Mouse (Mus musculus) heart, embryonic 14.5 days (tissue): Measurements from ENCODE around the gene Kcnk5. TPM values are rescaled to one million over a fixed set of nuclear protein-coding genes. Genes with fewer than 3 reads are reported as not detected.

Experiments
- ATAC-seq: fragments of 200-750 bp; cut with Nextera tagmentation; 2 replicates; pipeline ENCODE4 v1.8.0; 2017; ENCODE audit warnings: low read depth, moderate TSS enrichment; ENCODE audit not compliant: insufficient number of reproducible peaks, insufficient read depth, low FRiP score
- H3K27ac ChIP-seq, 2 experiments: fragments of 200-500 bp in 1 of 2; fragments of 300-500 bp in 1 of 2; sonication (generic) in 1 of 2; replicated peaks in 1 of 2; 2 replicates each; pipeline ENCODE4 v1.5.1; 2012 to 2014; ENCODE audit warnings: low read depth in 2 of 2, low read length in 2 of 2, control low read depth in 1 of 2, mild to moderate bottlenecking in 1 of 2, mixed read lengths in 1 of 2; ENCODE audit not compliant: control insufficient read depth in 1 of 2, insufficient read depth in 1 of 2
- H3K27me3 ChIP-seq: fragments of 300-500 bp; sonication (generic); 2 replicates; pipeline ENCODE4 v1.6.1; 2014; ENCODE audit warnings: mild to moderate bottlenecking, low read length, control low read depth; ENCODE audit not compliant: control insufficient read depth, insufficient read depth
- H3K36me3 ChIP-seq: fragments of 300-500 bp; sonication (generic); 2 replicates; pipeline ENCODE4 v1.6.1; 2014; ENCODE audit warnings: mild to moderate bottlenecking, control low read depth, low read length, mixed read lengths; ENCODE audit not compliant: control insufficient read depth, insufficient read depth
- H3K4me1 ChIP-seq, 2 experiments: fragments of 200-500 bp in 1 of 2; fragments of 300-500 bp in 1 of 2; sonication (generic) in 1 of 2; 2 replicates each; pipeline ENCODE4 v1.6.1; 2012 to 2014; ENCODE audit warnings: low read length in 2 of 2, control low read depth in 1 of 2, mixed read lengths in 1 of 2; ENCODE audit not compliant: control insufficient read depth in 2 of 2, insufficient read depth in 2 of 2
- H3K4me2 ChIP-seq: fragments of 300-500 bp; sonication (generic); 2 replicates; pipeline ENCODE4 v1.6.1; 2014; ENCODE audit warnings: mild to moderate bottlenecking, low read length
- H3K4me3 ChIP-seq, 2 experiments: fragments of 200-500 bp in 1 of 2; fragments of 300-500 bp in 1 of 2; sonication (generic) in 1 of 2; 2 replicates each; pipeline ENCODE4 v1.5.1; 2012 to 2014; ENCODE audit warnings: low read length in 2 of 2, mild to moderate bottlenecking in 2 of 2, control low read depth in 1 of 2, low read depth in 1 of 2, moderate library complexity in 1 of 2; ENCODE audit not compliant: control insufficient read depth in 1 of 2, insufficient read depth in 1 of 2
- H3K9ac ChIP-seq: fragments of 300-500 bp; sonication (generic); 2 replicates; pipeline ENCODE4 v1.6.1; 2014; ENCODE audit warnings: mild to moderate bottlenecking, low read length
- H3K9me3 ChIP-seq: fragments of 300-500 bp; sonication (generic); 2 replicates; pipeline ENCODE4 v1.6.1; 2016; ENCODE audit warnings: low read length, control low read depth; ENCODE audit not compliant: control insufficient read depth
- WGBS: fragments of 180-500 bp; shearing (Covaris S2); extraction: QIAGEN DNeasy Blood & Tissue Kit; methylation state at CpG from one replicate; pipeline ENCODE4 v1.1.7; 2014; 5-methylcytosine and 5-hydroxymethylcytosine counted together
- polyA plus RNA-seq: library from polyadenylated mRNA; unstranded; fragments of >200 nt; fragmentation: Nextera tagmentation; extraction: Ambion mirVana; gene quantifications from 2 replicates; pipeline ENCODE4 v1.2.1, GENCODE M21; 2014

Gene Kcnk5
- polyA plus RNA-seq, 1 experiment from 2014 or later: 1.8 TPM

DNA sequence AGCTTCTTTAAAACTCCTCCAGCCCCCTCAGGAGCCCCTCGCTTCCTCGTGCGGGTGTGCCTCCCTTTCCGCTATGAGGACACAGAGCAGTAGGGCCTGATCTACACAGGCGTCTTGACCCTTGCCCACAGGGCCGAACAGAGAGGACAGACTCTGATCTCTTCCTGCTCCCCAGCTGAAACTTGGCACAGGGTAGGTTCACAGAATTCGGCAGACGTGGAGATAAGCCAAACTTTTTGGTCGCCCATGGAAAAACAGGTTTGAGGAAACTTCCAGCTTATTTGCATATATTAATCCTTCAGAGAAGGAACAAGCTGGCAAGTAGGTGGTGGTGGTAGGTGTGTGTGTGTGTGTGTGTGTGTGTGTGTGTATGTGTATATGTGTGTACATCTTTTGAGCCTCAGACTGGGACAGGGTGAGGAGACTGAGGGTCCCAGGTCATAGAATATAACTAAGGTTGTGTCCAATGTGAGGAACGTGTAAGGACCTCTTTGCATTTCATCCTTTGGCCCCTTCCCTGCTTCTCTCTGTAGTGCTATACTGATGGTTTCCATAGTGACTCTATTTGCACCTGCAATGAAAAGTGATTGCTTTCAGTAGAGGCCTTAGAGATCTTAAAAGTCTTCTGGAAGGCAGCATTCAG is 43.1 kb upstream of the Kcnk5 start:
- Histone ChIP-seq H3K9me3 (no peaks in the 10 kb centered on the region), H3K27me3 (no peaks in the 10 kb centered on the region), H3K9ac (no peak overlapping the region), H3K4me1 (peaks cover 6 to 9% of the 10 kb centered on the region in 2 experiments), H3K36me3 (no peaks in the 10 kb centered on the region), H3K27ac (no peak overlapping the region), H3K4me2 (no peak overlapping the region), H3K4me3 (no peak overlapping the region)
- 69% methylated on average over 10 of the region's 10 CpGs for WGBS
- ATAC-seq: no peak

GRCm38 (mm10) chr14:20224163-20224562 is 42.6 kb upstream of the Kcnk5 start:
- no peak overlapping the region for H3K27ac ChIP-seq
- peaks cover 6 to 9% of the 10 kb centered on the region in 2 experiments for H3K4me1 ChIP-seq
- no peak overlapping the region for H3K4me2 ChIP-seq
- no peaks in the 10 kb centered on the region for H3K9me3 ChIP-seq
- ATAC-seq: no peak
- no peaks in the 10 kb centered on the region for H3K27me3 ChIP-seq
- no peak overlapping the region for H3K4me3 ChIP-seq
- no peak overlapping the region for H3K9ac ChIP-seq
- 15% methylated on average over 4 of the region's 4 CpGs for WGBS
- no peaks in the 10 kb centered on the region for H3K36me3 ChIP-seq

DNA sequence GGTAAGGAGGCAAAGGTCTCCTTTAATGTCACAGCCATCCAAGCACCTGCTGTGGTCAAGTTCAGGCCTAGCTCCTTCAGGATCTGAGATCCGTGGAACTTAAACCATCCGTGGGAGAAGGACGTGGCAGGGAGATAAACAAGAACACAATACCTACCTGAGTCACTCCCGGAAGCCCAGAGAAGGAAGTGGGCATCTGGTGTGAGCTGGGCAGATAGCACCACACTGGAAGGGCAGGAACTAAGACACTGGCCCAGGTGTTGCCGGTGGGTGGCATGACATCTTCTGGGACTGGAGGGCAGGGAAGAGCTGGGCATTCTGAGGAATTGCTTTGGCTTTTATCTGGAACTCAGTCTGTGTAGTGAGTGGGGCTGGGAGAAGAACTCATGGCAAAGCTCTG is 41.6 kb upstream of the Kcnk5 start:
- no peaks in the 10 kb centered on the region for H3K9me3 ChIP-seq
- no peak for ATAC-seq

GRCm38 (mm10) chr14:20221083-20221482 is 39.5 kb upstream of the Kcnk5 start:
- ATAC-seq: no peak
- WGBS: 65% methylated on average over 7 of the region's 7 CpGs
- no peak overlapping the region for H3K9ac ChIP-seq

More for the DNA sequence above, 41.6 kb upstream of the Kcnk5 start:
- Histone ChIP-seq H3K9ac (no peak overlapping the region), H3K4me3 (no peak overlapping the region), H3K36me3 (no peaks in the 10 kb centered on the region), H3K4me1 (peaks cover 6 to 9% of the 10 kb centered on the region in 2 experiments), H3K27me3 (no peaks in the 10 kb centered on the region), H3K4me2 (no peak overlapping the region), H3K27ac (no peak overlapping the region)
- 70% methylated on average over 5 of the region's 5 CpGs for WGBS

DNA sequence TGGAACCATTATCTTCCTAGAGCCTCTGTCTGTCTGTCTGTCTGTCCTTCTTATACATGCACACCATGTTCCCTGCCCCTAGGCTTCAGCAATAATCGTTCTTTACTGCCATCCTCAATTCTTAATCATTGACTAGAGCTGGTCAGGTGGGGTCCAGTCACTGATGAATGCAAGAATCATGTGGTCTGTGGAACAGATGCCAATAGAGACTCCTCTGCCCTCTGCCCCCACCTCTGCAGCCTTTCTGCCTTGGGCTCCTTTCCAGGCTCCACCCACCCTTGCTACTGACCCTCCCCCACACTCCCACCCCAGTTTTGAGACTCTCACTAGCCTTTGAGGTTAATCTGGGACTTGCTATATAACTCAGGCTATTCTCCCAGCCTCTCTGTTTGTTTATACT is 38.2 kb upstream of the Kcnk5 start:
- peaks cover 6% of the 10 kb centered on the region in 2 experiments for H3K4me1 ChIP-seq
- no peak for ATAC-seq
- 73% methylated on average over 1 of the region's 1 CpGs for WGBS
- no peak overlapping the region for H3K27ac ChIP-seq
- no peaks in the 10 kb centered on the region for H3K27me3 ChIP-seq
- no peak overlapping the region for H3K4me3 ChIP-seq
- no peaks in the 10 kb centered on the region for H3K36me3 ChIP-seq
- H3K4me2 ChIP-seq: no peak overlapping the region
- H3K9me3 ChIP-seq: no peaks in the 10 kb centered on the region
- H3K9ac ChIP-seq: no peak overlapping the region

More at GRCm38 (mm10) chr14:20221083-20221482, 39.5 kb upstream of the Kcnk5 start:
- Histone ChIP-seq H3K4me2 (no peak overlapping the region), H3K9me3 (no peaks in the 10 kb centered on the region), H3K27ac (no peak overlapping the region), H3K4me1 (peaks cover 6 to 9% of the 10 kb centered on the region in 2 experiments), H3K27me3 (no peaks in the 10 kb centered on the region), H3K36me3 (no peaks in the 10 kb centered on the region), H3K4me3 (no peak overlapping the region)

DNA sequence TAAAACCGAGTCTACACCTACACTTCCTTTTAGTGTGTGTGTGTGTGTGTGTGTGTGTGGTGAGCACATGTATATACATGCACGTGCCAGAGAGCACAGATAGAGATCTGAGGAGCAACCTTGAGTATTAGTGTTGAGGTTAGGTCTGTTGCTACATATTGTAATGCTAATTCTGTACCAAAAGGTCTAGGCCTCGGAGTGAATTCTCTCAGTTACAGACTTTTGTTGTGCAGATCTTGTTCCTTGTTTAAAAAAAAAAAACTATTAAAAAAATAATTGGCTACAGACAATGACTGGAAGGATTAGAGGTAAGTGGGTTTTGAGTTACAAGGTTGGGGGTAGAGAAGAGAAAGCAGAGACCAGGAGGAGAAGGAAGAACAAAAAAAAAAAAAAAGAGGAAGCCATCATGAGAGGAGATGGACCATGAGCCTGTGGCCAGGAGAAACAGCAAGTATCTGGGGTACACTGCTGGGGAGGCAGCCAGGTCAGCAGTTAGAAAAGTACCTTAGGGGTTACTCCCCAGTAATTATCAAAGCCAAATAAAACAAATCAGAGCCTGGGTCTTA is 35.8 kb upstream of the Kcnk5 start:
- Histone ChIP-seq H3K36me3 (no peaks in the 10 kb centered on the region), H3K4me1 (no peaks in the 10 kb centered on the region), H3K27me3 (no peaks in the 10 kb centered on the region), H3K4me3 (no peak overlapping the region), H3K27ac (no peak overlapping the region), H3K4me2 (no peak overlapping the region), H3K9ac (no peak overlapping the region), H3K9me3 (no peaks in the 10 kb centered on the region)
- 45% methylated on average over 3 of the region's 3 CpGs for WGBS
- no peak for ATAC-seq

- H3K27me3 ChIP-seq: no peaks in the 10 kb centered on the region
- H3K36me3 ChIP-seq: no peaks in the 10 kb centered on the region
- H3K9me3 ChIP-seq: no peaks in the 10 kb centered on the region
- no peak overlapping the region for H3K4me3 ChIP-seq
- H3K9ac ChIP-seq: no peak overlapping the region
- no peak overlapping the region for H3K27ac ChIP-seq
- H3K4me1 ChIP-seq: no peaks in the 10 kb centered on the region
- 82% methylated on average over 7 of the region's 7 CpGs for WGBS
- no peak for ATAC-seq
- H3K4me2 ChIP-seq: no peak overlapping the region
Observed at GRCm38 (mm10) chr14:20216561-20217298, 35.1 kb upstream of the Kcnk5 start.
